Mouse (Mus musculus): ENCODE measurements around the gene Ccdc103. TPM values are rescaled to one million over a fixed set of nuclear protein-coding genes. Genes with fewer than 3 reads are reported as not detected.

Gene Ccdc103
- polyA plus RNA-seq, 1 experiment = 0.13 TPM

DNA sequence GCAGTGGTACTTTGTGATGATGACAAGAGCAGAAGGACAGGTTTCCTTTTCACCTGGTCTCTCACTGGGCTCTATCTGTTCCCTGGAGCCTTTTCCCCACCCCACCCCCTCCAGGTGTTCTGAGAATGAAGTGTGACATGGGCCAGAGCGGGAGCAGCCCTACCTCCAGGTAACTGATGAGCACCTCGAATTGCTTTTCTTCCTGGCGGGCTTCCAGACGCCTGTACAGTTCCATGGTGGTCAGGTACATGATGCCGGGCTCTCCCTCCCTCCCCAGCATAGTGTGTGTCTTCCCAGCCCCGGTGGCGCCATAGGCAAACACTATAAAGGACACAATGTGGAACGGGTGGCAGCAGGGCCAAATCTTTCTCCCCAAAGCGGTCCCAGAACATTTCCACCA lies 34.4 kb downstream of the Ccdc103 start:
- no peak for TF ChIP-seq GATA1 (IDR thresholded peaks at IDR 0.05; ENCODE audit: low read length)

DNA sequence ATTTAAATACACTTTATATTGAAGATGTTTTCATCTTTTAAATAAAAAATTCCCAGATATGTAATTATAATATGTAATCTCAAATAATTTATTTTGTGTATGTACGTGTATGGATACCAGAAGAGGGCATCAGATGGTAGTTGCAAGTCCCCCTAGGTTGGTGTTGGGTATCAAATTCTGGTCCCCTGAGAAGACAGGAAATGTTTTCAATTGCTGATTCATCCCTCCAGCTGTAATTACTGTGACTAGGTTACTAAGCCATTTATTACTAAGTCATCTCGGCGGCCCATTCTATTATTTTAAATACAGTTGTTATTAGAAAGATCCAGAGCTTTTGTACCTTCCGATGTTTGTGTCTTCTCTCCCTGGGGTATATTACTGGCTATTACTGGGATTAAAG lies 37.1 kb downstream of the Ccdc103 start:
- no peak for TF ChIP-seq GATA1 (IDR thresholded peaks at IDR 0.05; ENCODE audit: low read length)

DNA sequence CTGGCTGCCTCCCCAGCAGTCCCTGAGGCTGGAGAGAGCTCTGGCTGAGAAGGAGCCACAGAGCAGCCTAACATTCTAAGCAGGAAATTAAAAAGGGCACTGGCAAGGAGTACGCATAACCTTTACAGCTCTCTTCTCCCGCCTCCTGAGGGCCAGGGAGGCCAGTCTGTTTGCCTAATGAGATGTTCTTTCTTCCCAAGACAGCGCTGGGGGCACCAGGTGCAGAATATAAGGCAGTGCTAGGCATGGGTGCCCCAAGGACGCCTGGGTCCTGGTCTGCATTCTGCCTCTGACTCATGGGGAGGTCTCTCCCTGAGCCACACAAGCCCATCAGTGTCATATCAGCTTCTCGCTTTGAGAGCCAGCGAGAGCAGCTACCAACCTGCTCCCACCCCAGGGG lies 40.5 kb downstream of the Ccdc103 start:
- TF ChIP-seq GATA1 (IDR thresholded peaks at IDR 0.05; ENCODE audit: low read length) = no peak

DNA sequence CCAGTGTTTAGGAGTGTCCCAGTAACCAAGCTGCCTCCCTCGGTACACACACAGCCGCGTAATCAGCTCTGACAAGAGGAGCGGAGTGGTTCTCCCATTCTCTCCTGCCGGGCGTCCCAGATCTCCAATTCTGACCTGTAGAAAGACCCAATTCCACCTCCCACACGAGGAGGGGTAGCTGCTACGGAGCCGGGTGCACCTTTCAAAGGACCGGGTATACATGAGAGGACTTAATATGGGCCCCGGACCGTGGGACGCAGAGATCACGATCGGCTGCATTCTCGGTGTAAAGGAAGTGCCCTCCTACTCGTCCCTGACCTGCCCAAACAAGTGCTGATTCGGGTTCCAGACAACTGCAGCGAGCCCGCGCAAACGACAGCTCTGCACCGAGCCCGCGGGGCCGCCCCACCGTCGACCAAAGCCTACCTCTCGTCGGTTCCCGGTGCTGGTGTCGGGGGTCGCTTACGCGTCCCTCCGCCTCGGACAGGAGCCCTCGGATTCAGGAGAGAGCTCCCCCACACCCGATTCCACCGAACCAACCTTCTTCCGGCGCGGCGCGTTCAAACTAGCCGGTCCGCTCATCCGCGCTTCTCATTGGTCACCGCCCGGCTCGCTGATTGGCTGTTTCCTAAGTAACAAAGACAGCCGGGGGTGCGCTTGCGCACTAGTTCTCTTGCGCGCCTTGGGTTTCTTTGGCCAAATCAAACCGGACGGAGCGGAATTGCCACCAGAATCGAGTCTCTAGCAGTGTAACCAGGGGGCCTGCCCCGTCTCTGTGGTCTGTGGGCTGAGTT lies 43.8 kb downstream of the Ccdc103 start, which contains the start of gene Kif18b:
TSS of gene Kif18b (minus strand) at position 568 of the 794 bp plus-strand sequence.
- no peak for TF ChIP-seq GATA1 (IDR thresholded peaks at IDR 0.05; ENCODE audit: low read length)

DNA sequence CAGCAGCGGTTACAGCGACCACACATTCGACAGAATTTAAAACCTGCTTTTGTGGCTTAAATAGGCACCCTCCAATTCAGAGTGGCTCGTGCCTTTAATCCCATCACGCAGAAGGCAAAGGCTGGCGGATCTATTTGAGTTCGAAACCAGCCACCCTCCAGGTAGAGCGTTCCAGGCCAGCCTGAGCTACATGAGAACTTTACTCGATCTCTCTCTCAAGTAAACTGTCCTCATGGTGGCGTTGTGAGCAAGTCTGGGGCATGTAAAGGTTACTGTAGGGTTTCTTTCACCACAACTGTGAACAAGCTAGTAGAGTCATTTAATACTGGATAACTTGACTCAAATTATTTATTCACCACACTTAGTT lies 44.3 kb downstream of the Ccdc103 start:
- TF ChIP-seq GATA1 (IDR thresholded peaks at IDR 0.05; ENCODE audit: low read length) = no peak

DNA sequence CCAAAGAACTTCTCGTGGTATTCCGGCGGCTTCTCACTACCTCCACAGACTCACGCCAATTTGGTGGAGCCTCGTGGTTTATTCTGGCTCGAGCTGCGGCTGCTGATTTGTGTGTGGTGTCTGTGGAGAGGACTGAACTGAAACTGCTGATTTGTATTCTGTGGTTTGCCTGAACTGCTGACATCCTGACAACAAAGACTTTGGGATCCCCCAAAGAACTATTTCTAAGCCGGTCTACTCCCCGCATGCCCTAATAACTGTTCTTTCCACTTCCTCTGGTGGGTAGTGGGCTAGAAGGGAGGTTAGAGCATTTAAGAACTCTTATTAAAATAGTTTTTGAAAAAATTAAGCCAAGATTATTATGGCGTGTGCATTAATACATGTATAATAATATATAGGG lies 49.7 kb downstream of the Ccdc103 start:
- no peak for TF ChIP-seq GATA1 (IDR thresholded peaks at IDR 0.05; ENCODE audit: low read length)

Other genes with a start within 250 kb of the Ccdc103 start
- gene Meioc, start 217.5 kb upstream of the Ccdc103 start, polyA plus RNA-seq (2012) = not detected in 2 replicates
- 8.3 and 11.0 TPM in 2 replicates for gene Ccdc43, start 183.4 kb upstream of the Ccdc103 start, polyA plus RNA-seq (2012)
- not detected in 2 replicates for gene Adam11, start 119.8 kb upstream of the Ccdc103 start, polyA plus RNA-seq (2012)
- gene Gjc1, start 61.5 kb upstream of the Ccdc103 start, polyA plus RNA-seq (2012) = not detected in 2 replicates
- not detected in 2 replicates for gene Higd1b, start 45.4 kb upstream of the Ccdc103 start, polyA plus RNA-seq (2012)
- 364 and 388 TPM in 2 replicates for gene Eftud2, start 219 bp upstream of the Ccdc103 start, polyA plus RNA-seq (2012)
- gene Fam187a, start 4.0 kb downstream of the Ccdc103 start, polyA plus RNA-seq (2012) = not detected in 2 replicates
- gene Gfap, start 19.7 kb downstream of the Ccdc103 start, polyA plus RNA-seq (2012) = 0.02 TPM in 1 of 2 replicates, not detected in the other
- 32.8 and 39.4 TPM in 2 replicates for gene Kif18b, start 43.9 kb downstream of the Ccdc103 start, polyA plus RNA-seq (2012)
- not detected in 2 replicates for gene C1ql1, start 65.5 kb downstream of the Ccdc103 start, polyA plus RNA-seq (2012)
- gene Nmt1, start 147.0 kb downstream of the Ccdc103 start, polyA plus RNA-seq (2012) = 5.0 and 13.0 TPM in 2 replicates
- 136 and 225 TPM in 2 replicates for gene Dcakd, start 147.1 kb downstream of the Ccdc103 start, polyA plus RNA-seq (2012)
- gene Plcd3, start 220.5 kb downstream of the Ccdc103 start, polyA plus RNA-seq (2012) = 0.03 TPM in 1 of 2 replicates, not detected in the other
- gene Acbd4, start 220.5 kb downstream of the Ccdc103 start, polyA plus RNA-seq (2012) = 27.3 and 31.9 TPM in 2 replicates
- 40.7 and 42.1 TPM in 2 replicates for gene Hexim1, start 235.0 kb downstream of the Ccdc103 start, polyA plus RNA-seq (2012)